Mouse (Mus musculus): ENCODE data around the gene Hcrtr1.
A peak's percentile ranks its signal among the peaks of the same experiment; 100 is the strongest.

Gene Hcrtr1

DNA sequence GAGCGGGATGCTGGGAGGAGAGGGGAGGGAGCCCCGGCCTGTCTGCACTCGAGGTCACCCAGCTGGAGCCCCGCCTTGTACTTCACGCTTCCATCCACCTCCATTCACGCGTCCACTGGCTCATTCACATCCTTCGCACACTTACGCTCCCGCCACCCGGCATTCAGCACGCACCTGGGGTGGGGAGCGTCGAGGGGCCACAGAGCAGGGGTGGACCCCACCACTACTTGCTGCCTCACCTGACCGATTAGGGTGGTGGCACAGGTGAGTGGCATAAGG is at the start of gene Hcrtr1:
Gene Hcrtr1 (minus strand): TSS at position 146 of the 279 bp plus-strand sequence.
- DNase-seq (ENCODE audit: low spot score in 2 of 2): no peak

DNA sequence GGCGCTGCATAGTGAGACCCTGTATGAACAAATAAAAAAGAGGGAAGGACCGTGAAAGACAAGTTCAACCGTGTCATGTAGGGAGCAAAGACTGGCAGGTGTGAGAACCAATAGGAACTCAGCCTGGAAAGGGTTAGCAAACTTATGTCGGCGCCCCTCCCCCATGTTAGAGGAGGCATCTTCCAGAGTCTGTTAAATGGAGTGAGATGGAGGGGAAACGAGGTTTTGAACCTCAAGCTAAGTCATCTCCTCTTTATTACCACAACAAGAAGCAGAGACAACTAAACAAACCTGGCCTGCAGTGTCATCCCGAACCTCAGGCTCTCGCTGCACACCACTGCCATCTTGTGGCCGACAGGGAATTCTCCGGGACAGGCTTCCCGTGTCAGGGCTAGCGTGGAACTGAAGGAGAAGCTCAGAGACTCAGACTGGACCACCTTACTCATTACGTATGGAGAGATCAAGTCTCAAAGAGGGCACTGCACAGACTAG is 49.7 kb upstream of the Hcrtr1 start:
- peak; percentile 75 to 88 for DNase-seq (ENCODE audit: low spot score in 2 of 2)

- DNase-seq (ENCODE audit: low spot score in 2 of 2): no peak
Measured at GRCm38 (mm10) chr4:130186891-130187290, 47.7 kb upstream of the Hcrtr1 start.

DNA sequence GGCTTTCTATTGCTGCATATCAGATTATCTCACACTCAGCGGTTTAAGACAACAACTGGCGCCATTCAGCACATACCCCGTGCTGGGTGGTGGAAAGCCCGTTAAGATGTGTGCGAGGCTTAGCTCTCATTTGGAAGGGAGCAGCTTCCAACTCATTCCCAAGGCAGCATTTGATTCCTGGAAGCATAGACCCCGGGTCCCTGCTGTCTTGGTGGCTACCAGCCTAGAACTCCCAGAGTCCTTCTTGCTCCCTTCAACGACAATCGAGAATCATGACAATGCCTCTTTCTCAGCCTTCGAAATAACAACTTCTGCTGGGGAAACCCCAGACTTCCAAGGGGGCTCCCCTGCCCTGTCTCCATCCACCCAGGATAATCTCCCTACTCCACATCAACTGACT is 47.3 kb upstream of the Hcrtr1 start:
- DNase-seq (ENCODE audit: low spot score in 2 of 2): no peak

DNA sequence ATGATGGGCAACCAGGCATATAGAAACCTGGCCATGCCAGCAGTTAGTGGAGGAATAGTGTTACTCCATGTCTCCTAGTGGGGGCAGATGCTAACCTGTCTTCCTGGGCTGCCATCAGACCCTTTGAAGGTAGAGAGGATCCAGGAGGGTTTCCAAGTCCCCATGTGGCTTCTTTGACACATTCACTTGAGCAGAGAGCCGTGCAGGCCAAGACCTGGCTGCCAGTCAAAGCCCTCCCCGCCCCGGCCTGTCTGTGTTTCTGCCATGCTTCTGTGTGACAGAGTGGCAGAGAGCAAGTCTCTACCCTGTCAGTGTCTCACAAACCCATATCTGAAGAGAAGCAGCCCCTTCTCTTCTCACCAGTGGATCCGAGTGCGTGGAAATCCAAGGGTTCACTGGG is 44.7 kb upstream of the Hcrtr1 start:
- no peak for DNase-seq (ENCODE audit: low spot score in 2 of 2)

GRCm38 (mm10) chr4:130183023-130183422 is 43.9 kb upstream of the Hcrtr1 start:
- DNase-seq (ENCODE audit: low spot score in 2 of 2): no peak

DNA sequence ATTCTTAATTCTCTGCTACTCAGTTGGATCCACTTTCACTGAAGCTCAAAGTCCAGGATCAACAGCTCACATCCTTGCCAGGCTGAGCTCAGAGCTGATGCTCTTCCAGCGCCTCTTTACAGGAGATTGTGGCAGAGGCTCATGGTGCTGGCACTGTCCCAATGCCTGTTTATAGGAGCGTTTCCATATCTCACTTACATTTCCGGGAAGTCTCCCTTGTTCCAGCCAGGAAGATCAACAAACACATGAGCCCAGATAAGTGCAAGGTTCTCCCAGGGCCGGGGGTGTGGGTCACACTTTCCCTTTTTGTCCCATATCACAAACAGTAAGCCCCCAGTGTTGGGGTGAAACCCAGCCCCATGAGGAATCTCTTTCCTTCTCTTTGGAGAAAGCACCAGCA is 42.7 kb upstream of the Hcrtr1 start:
- no peak for DNase-seq (ENCODE audit: low spot score in 2 of 2)

DNA sequence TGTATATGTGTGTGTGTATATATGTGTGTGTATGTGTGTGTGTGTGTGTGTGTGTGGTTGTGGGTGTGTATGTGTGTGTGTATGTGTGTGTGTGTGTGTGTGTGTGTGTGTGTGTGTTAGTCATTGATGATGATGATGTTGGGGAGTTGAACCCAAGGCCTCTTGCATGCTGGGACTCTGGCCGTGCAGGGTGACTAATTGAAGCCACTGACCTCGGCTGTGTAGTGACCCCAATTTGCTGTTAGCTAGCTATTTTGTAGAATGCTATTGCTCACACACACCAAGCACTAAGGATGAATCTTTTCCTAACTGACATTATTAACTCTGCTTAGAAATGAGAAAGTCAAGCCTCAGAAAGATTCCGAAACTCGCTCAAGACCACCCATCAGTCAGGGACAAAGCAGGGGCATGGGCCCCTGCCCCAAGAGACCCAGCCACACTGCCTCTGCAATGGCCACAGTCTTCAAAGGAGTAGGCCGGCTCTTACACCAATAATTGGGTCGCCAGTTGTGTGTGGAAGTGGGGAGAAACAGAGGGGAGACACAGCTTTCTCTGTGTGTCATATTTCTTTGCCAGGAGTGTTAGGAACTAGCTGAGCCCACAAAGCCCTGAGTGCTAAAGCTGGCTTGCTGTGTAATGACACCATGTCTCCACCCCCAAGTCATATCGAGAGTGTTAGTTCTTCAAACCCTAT is 41.9 kb upstream of the Hcrtr1 start:
- no peak for DNase-seq (ENCODE audit: low spot score in 2 of 2)

GRCm38 (mm10) chr4:130179876-130180275 is 40.7 kb upstream of the Hcrtr1 start:
- no peak for DNase-seq (ENCODE audit: low spot score in 2 of 2)

DNA sequence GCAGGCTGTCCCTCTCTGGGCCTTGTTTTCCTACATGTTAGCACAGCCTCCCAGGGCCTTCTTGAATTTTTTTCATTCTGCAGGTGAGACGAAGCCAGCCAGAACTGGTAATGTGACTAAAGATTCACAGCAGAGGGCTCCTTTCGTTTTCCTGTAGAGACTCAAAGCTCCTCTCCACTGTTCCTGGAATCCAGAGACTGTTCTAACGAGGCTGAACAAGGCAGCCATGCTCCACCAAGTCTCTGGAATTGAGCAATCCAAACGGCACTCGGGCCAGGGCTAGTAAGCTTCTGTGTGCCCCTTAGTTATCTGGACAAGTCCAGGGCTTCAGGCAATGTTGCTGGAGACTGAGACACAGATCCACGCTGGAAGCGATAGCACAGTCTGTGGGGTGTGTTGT is 38.4 kb upstream of the Hcrtr1 start:
- no peak for DNase-seq (ENCODE audit: low spot score in 2 of 2)

DNA sequence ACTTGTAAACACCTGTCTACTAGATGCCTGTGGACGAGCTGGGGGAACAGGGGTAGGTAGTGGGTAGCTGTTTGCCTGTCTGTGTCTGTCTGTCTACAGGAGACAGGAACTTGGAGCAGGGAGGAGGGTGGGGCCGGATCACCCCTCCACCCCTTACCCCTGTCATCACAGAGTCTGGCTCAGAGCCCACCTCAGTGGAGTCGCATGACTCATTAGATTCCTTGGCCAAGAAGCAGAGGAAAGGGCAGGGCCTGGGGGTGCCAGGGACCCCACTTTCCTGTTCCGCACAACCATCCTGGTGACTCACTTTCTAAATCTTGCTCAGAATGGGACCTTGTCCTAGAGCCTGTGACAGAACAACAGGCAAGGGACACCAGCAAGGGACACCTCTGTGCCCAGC is 37.9 kb upstream of the Hcrtr1 start:
- no peak for DNase-seq (ENCODE audit: low spot score in 2 of 2)

GRCm38 (mm10) chr4:130176156-130176720 is 37.1 kb upstream of the Hcrtr1 start:
- DNase-seq (ENCODE audit: low spot score in 2 of 2): no peak

- DNase-seq (ENCODE audit: low spot score in 2 of 2): peak; percentile 33
Measured at GRCm38 (mm10) chr4:130175072-130175711, 36.0 kb upstream of the Hcrtr1 start, which contains the start of gene Tinagl1. Tinagl1 (minus strand) TSS chr4:130175122.

- DNase-seq (ENCODE audit: low spot score in 2 of 2): peak; percentile 76 to 80
Measured at GRCm38 (mm10) chr4:130174335-130175031, 35.3 kb upstream of the Hcrtr1 start.

DNA sequence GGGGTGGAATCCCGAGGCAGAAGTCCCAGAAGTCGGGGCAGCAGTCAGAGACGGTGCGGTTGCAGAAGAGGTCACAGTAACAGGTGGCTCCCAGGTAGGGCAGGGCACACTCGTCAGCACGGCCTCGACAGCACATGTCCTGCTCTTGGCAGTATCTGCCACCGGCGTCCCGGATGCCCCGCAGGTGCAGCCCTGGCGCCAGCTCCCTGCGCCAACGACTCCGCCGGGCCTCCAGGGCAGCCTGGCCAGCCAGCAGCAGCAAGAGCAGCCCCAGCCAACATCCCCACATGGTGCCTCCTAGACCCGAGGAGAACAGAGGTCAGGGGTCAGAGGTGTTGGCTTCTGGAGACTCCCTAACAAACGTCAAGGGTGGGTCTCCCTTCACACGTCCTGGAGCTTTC is 34.8 kb upstream of the Hcrtr1 start:
- peak; percentile 45 to 51 for DNase-seq (ENCODE audit: low spot score in 2 of 2)

GRCm38 (mm10) chr4:130173060-130173822 is 34.1 kb upstream of the Hcrtr1 start:
- DNase-seq (ENCODE audit: low spot score in 2 of 2): peak; percentile 45 to 71

- DNase-seq (ENCODE audit: low spot score in 2 of 2): peak; percentile 24 to 31
Measured at GRCm38 (mm10) chr4:130171951-130172765, 33.0 kb upstream of the Hcrtr1 start.

GRCm38 (mm10) chr4:130170362-130170761 is 31.2 kb upstream of the Hcrtr1 start:
- DNase-seq (ENCODE audit: low spot score in 2 of 2): no peak

DNA sequence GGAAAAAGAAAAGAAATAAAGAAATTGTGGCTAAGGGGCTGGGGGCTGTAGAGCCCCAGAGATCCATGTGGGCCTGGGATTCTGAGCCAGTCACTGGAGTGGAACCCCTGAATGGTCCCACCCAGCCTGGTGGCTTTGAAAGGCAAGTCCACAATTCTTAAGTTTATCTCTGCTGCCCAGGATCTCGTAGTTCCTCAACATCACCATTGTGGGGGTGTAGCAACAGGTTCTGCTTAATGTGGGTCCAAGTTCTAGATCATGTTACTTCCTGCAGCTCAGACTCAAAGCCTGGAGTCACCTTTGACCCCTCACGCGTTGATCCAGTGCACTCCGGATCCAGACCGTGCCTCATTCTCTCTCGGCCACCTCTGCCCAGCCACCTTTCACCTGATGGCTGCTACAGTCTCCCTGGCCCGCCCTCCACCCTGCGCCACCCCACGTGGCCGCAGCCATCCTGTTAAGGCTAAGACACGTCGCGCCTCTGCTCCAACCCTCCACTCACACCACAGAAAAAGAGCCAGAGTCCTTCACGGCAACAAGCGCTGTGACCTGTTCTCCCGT is 30.3 kb upstream of the Hcrtr1 start:
- DNase-seq (ENCODE audit: low spot score in 2 of 2): no peak

Data from spleen, postnatal 10 days (tissue).